Mouse (Mus musculus): ENCODE measurements at regions not wholly inside any gene's neighbourhood (a gene's known extent, or its start where the extent isn't known, plus 50 kb on each side); places are given as distances from the start of the nearest gene placed in this dataset.
A peak's percentile ranks its signal among the peaks of the same experiment; 100 is the strongest.

GRCm38 (mm10) chr8:10869866-10870265, 138.4 kb downstream of the Irs2 start:
- Histone ChIP-seq H3K4me3 (no peak overlapping the region), H3K9ac (no peak overlapping the region), H3K4me1 (replicated peaks) (peaks cover 10% of the 10 kb centered on the region; the same call in 1 of the 2 replicates), H3K9me3 (replicated peaks) (no peaks in the 10 kb centered on the region), H3K36me3 (no peaks in the 10 kb centered on the region), H3K27ac (ENCODE audit: poor library complexity, severe bottlenecking) (no peak overlapping the region), H3K27me3 (replicated peaks) (no peaks in the 10 kb centered on the region; the same call in 1 of the 2 replicates), H3K4me2 (no peak overlapping the region)
- 84% methylated on average over 10 of the region's 10 CpGs for WGBS
- ATAC-seq (ENCODE audit: insufficient number of reproducible peaks, low FRiP score): no peak

GRCm38 (mm10) chr8:10866696-10867395, 141.4 kb downstream of the Irs2 start:
- WGBS: 75% methylated on average over 7 of the region's 7 CpGs
- Histone ChIP-seq H3K27me3 (replicated peaks) (peaks cover 1% of the 10 kb centered on the region; the same call in 1 of the 2 replicates), H3K9ac (no peak overlapping the region)

DNA sequence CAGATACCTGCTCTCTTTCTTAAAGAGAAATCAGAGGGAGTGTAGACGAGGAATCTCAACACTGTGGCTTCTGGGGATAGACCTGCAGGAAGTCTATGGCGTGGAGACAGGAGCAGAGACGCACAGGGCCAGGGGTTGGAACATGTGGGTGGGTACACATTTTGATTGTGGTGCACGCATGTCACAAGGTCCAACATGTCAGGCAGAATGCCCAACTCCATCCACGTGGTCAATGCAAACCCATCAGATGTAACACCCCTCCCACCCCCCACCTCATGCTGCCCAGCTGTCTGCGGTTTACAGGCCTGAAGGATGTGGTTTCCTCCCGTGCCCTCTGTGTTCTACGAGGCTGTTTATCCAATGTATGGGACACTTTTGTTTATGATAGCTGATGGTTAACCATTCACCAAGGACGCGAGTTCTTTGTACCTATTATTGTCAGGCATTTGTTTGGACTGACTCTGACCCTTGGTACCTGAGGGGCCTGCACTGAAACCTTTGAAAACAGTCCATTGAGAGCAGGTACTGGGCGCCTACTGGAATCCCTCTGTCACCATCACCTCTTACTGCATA, 142.2 kb downstream of the Irs2 start:
- WGBS: 68% methylated on average over 11 of the region's 11 CpGs
- no peaks in the 10 kb centered on the region for H3K9me3 ChIP-seq (replicated peaks)
- H3K4me1 ChIP-seq (replicated peaks): peaks cover 16% of the 10 kb centered on the region; the same call in 1 of the 2 replicates
- H3K27me3 ChIP-seq (replicated peaks): peaks cover 9% of the 10 kb centered on the region; the same call in 1 of the 2 replicates
- H3K4me2 ChIP-seq: no peak overlapping the region
- no peak overlapping the region for H3K4me3 ChIP-seq
- H3K27ac ChIP-seq (ENCODE audit: poor library complexity, severe bottlenecking): no peak overlapping the region
- no peaks in the 10 kb centered on the region for H3K36me3 ChIP-seq
- H3K9ac ChIP-seq: no peak overlapping the region
- ATAC-seq (ENCODE audit: insufficient number of reproducible peaks, low FRiP score): 0 out of 2 replicates have a peak, but pooled peaks have one; percentile 25

More at GRCm38 (mm10) chr8:10866696-10867395, 141.4 kb downstream of the Irs2 start:
- H3K4me1 ChIP-seq (replicated peaks): peaks cover 16% of the 10 kb centered on the region; the same call in 1 of the 2 replicates
- no peak for ATAC-seq (ENCODE audit: insufficient number of reproducible peaks, low FRiP score)
- no peak overlapping the region for H3K4me2 ChIP-seq
- no peaks in the 10 kb centered on the region for H3K36me3 ChIP-seq
- no peak overlapping the region for H3K27ac ChIP-seq (ENCODE audit: poor library complexity, severe bottlenecking)
- H3K4me3 ChIP-seq: no peak overlapping the region
- no peaks in the 10 kb centered on the region for H3K9me3 ChIP-seq (replicated peaks)

GRCm38 (mm10) chr8:10865415-10865821, 142.8 kb downstream of the Irs2 start:
- peaks cover 9% of the 10 kb centered on the region; the same call in 1 of the 2 replicates for H3K27me3 ChIP-seq (replicated peaks)
- 25% methylated on average over 8 of the region's 8 CpGs for WGBS
- no peak overlapping the region for H3K27ac ChIP-seq (ENCODE audit: poor library complexity, severe bottlenecking)
- no peak overlapping the region for H3K4me3 ChIP-seq
- no peaks in the 10 kb centered on the region for H3K9me3 ChIP-seq (replicated peaks)
- no peak for ATAC-seq (ENCODE audit: insufficient number of reproducible peaks, low FRiP score)
- H3K9ac ChIP-seq: no peak overlapping the region; the same call in 1 of the 2 replicates
- peaks cover 16% of the 10 kb centered on the region; the same call in 1 of the 2 replicates for H3K4me1 ChIP-seq (replicated peaks)
- H3K36me3 ChIP-seq: no peaks in the 10 kb centered on the region
- H3K4me2 ChIP-seq: no peak overlapping the region

- H3K9ac ChIP-seq: no peak overlapping the region
- 77% methylated on average over 13 of the region's 13 CpGs for WGBS
- H3K4me2 ChIP-seq: no peak overlapping the region
- H3K27me3 ChIP-seq (replicated peaks): 0 out of 2 replicates have a peak, but pooled peaks cover 16% of the 10 kb centered on the region
- H3K36me3 ChIP-seq: no peaks in the 10 kb centered on the region
- no peak overlapping the region for H3K4me3 ChIP-seq
- H3K4me1 ChIP-seq (replicated peaks): peaks cover 16% of the 10 kb centered on the region; the same call in 1 of the 2 replicates
- no peak overlapping the region for H3K27ac ChIP-seq (ENCODE audit: poor library complexity, severe bottlenecking)
- no peaks in the 10 kb centered on the region for H3K9me3 ChIP-seq (replicated peaks)
- ATAC-seq (ENCODE audit: insufficient number of reproducible peaks, low FRiP score): no peak
Observed at GRCm38 (mm10) chr8:10862442-10862841, 145.8 kb downstream of the Irs2 start.

GRCm38 (mm10) chr8:10860810-10861209, 147.4 kb downstream of the Irs2 start:
- H3K9ac ChIP-seq: no peak overlapping the region
- no peaks in the 10 kb centered on the region for H3K9me3 ChIP-seq (replicated peaks)
- H3K36me3 ChIP-seq: no peaks in the 10 kb centered on the region
- H3K27me3 ChIP-seq (replicated peaks): 0 out of 2 replicates have a peak, but pooled peaks cover 16% of the 10 kb centered on the region
- WGBS: 81% methylated on average over 4 of the region's 4 CpGs
- no peak for ATAC-seq (ENCODE audit: insufficient number of reproducible peaks, low FRiP score)
- peaks cover 24% of the 10 kb centered on the region; the same call in 1 of the 2 replicates for H3K4me1 ChIP-seq (replicated peaks)
- H3K27ac ChIP-seq (ENCODE audit: poor library complexity, severe bottlenecking): no peak overlapping the region
- no peak overlapping the region for H3K4me3 ChIP-seq
- H3K4me2 ChIP-seq: no peak overlapping the region

GRCm38 (mm10) chr8:10857874-10858273, 150.4 kb downstream of the Irs2 start:
- Histone ChIP-seq H3K27me3 (replicated peaks) (0 out of 2 replicates have a peak, but pooled peaks cover 16% of the 10 kb centered on the region), H3K4me3 (no peak overlapping the region), H3K36me3 (no peaks in the 10 kb centered on the region), H3K9ac (no peak overlapping the region), H3K4me2 (no peak overlapping the region), H3K4me1 (replicated peaks) (peaks cover 27% of the 10 kb centered on the region), H3K9me3 (replicated peaks) (no peaks in the 10 kb centered on the region), H3K27ac (ENCODE audit: poor library complexity, severe bottlenecking) (no peak overlapping the region)
- WGBS: 77% methylated on average over 3 of the region's 3 CpGs
- no peak for ATAC-seq (ENCODE audit: insufficient number of reproducible peaks, low FRiP score)

DNA sequence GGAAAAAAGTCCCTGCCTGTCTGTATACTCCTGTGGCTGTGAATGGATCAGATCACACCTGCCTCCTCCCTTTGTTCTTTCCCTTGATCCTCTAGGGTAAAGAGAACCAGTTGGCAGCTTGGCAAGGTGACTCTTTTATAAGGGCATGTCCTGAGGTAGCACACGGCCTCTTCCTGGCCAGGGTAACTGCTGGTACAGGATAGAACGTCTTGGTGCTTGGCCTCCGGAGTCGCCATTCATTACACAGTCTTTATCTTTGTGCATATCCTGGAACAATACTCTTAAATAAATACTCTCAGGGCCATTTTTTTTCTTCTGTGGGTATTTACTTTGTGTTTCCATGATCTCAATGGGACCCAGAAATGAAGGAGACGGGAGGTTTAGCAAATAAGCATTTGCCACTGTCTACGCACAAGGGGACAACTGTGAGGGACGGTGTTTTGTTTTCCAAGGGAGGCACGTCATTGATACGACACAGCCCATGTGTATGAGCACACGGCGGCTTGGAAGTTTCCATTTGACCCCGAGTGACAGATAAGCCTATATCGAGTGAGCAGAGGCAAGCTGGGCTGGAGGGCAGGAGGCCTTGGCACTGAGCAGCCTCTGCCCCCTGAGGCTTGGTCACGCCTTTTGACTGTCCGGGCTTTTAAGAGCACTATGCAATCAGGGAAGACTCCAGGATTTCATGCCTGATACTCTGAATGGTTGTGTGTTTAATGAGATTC, 151.1 kb downstream of the Irs2 start:
- WGBS: 42% methylated on average over 15 of the region's 15 CpGs
- Histone ChIP-seq H3K27me3 (replicated peaks) (0 out of 2 replicates have a peak, but pooled peaks cover 16% of the 10 kb centered on the region), H3K9ac (no peak overlapping the region), H3K27ac (ENCODE audit: poor library complexity, severe bottlenecking) (no peak overlapping the region), H3K36me3 (no peaks in the 10 kb centered on the region), H3K9me3 (replicated peaks) (no peaks in the 10 kb centered on the region), H3K4me1 (replicated peaks) (peaks cover 26% of the 10 kb centered on the region), H3K4me2 (peak overlapping the region; percentile 5; the same call in 1 of the 2 replicates), H3K4me3 (no peak overlapping the region)
- ATAC-seq (ENCODE audit: insufficient number of reproducible peaks, low FRiP score): peak; percentile 79

- no peak for ATAC-seq (ENCODE audit: insufficient number of reproducible peaks, low FRiP score)
- 75% methylated on average over 3 of the region's 3 CpGs for WGBS
- Histone ChIP-seq H3K36me3 (no peaks in the 10 kb centered on the region), H3K9ac (no peak overlapping the region), H3K9me3 (replicated peaks) (no peaks in the 10 kb centered on the region), H3K27me3 (replicated peaks) (0 out of 2 replicates have a peak, but pooled peaks cover 6% of the 10 kb centered on the region), H3K4me3 (no peak overlapping the region), H3K4me2 (no peak overlapping the region), H3K27ac (ENCODE audit: poor library complexity, severe bottlenecking) (no peak overlapping the region), H3K4me1 (replicated peaks) (peaks cover 26% of the 10 kb centered on the region)
Observed at GRCm38 (mm10) chr8:10855696-10856095, 152.6 kb downstream of the Irs2 start.

GRCm38 (mm10) chr8:10855131-10855530, 153.1 kb downstream of the Irs2 start:
- H3K9me3 ChIP-seq (replicated peaks): no peaks in the 10 kb centered on the region
- no peak overlapping the region for H3K4me2 ChIP-seq
- H3K9ac ChIP-seq: no peak overlapping the region
- WGBS: 71% methylated on average over 4 of the region's 4 CpGs
- H3K36me3 ChIP-seq: no peaks in the 10 kb centered on the region
- no peak for ATAC-seq (ENCODE audit: insufficient number of reproducible peaks, low FRiP score)
- no peak overlapping the region for H3K4me3 ChIP-seq
- H3K4me1 ChIP-seq (replicated peaks): peaks cover 26% of the 10 kb centered on the region
- H3K27ac ChIP-seq (ENCODE audit: poor library complexity, severe bottlenecking): no peak overlapping the region
- 0 out of 2 replicates have a peak, but pooled peaks cover 6% of the 10 kb centered on the region for H3K27me3 ChIP-seq (replicated peaks)

- no peak for ATAC-seq (ENCODE audit: insufficient number of reproducible peaks, low FRiP score)
- no peak overlapping the region for H3K27ac ChIP-seq (ENCODE audit: poor library complexity, severe bottlenecking)
- H3K9me3 ChIP-seq (replicated peaks): no peaks in the 10 kb centered on the region
- H3K4me1 ChIP-seq (replicated peaks): peaks cover 26% of the 10 kb centered on the region
- H3K9ac ChIP-seq: no peak overlapping the region
- WGBS: 43% methylated on average over 6 of the region's 6 CpGs
- no peak overlapping the region for H3K4me2 ChIP-seq
- no peak overlapping the region for H3K4me3 ChIP-seq
- no peaks in the 10 kb centered on the region for H3K36me3 ChIP-seq
- 0 out of 2 replicates have a peak, but pooled peaks cover 4% of the 10 kb centered on the region for H3K27me3 ChIP-seq (replicated peaks)
Observed at GRCm38 (mm10) chr8:10854600-10854999, 153.7 kb downstream of the Irs2 start.
